Mouse (Mus musculus): ENCODE measurements at regions not wholly inside any gene's neighbourhood (a gene's known extent, or its start where the extent isn't known, plus 50 kb on each side); places are given as distances from the start of the nearest gene placed in this dataset.
A peak's percentile ranks its signal among the peaks of the same experiment; 100 is the strongest.

DNA sequence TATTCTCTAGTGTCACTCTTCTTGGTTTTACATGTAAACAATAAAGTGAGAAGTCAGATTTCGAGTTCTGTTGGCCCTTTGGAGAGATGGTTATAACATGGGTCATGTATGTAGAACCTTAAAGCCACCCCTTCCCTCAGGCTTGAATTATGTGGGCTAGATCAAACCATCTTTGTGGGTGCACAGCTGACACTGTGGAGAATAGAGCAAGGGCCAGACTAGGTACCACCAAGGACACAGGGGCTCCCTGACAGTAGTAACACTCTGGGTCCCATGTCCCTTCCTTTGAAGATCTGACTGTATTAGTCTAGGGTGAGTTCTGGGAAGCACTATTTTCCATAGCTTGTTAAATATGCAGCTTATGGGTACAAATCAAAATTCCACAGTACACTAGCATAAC lies 156.2 kb downstream of the Fam124b start:
- H3K9ac ChIP-seq (replicated peaks), result no peak overlapping the region
- no peak overlapping the region for H3K4me3 ChIP-seq
- no peaks in the 10 kb centered on the region for H3K27me3 ChIP-seq
- 84% methylated on average over 1 of the region's 1 CpGs for WGBS
- H3K9me3 ChIP-seq, result no peaks in the 10 kb centered on the region
- no peaks in the 10 kb centered on the region for H3K4me1 ChIP-seq
- no peaks in the 10 kb centered on the region for H3K36me3 ChIP-seq
- H3K27ac ChIP-seq (replicated peaks), result no peak overlapping the region
- no peak overlapping the region for H3K4me2 ChIP-seq (replicated peaks)
- ATAC-seq (ENCODE audit: low FRiP score, low read depth), result no peak

DNA sequence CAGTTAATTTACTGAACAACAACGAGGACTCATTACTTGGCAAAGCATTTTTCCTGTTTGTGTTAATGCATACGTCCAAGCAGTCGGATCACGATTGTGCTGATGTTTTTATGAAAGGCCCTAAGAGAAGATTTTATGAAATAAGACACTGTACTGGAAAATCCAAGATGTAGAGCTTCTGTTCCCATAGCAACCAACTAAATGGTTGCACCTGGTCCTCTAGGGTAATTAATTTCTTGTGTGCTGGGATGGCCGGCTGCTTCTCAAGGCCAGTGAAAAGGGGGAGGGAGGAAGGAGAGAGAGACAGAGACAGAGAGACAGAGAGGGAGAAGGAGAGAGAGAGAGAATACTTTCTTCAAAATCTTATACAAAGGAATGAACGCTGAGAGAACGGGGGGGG lies 156.6 kb downstream of the Fam124b start:
- no peaks in the 10 kb centered on the region for H3K36me3 ChIP-seq
- no peaks in the 10 kb centered on the region for H3K4me1 ChIP-seq
- H3K27ac ChIP-seq (replicated peaks), result no peak overlapping the region
- no peaks in the 10 kb centered on the region for H3K27me3 ChIP-seq
- no peak for ATAC-seq (ENCODE audit: low FRiP score, low read depth)
- 82% methylated on average over 7 of the region's 7 CpGs for WGBS
- no peak overlapping the region for H3K9ac ChIP-seq (replicated peaks)
- no peaks in the 10 kb centered on the region for H3K9me3 ChIP-seq
- H3K4me3 ChIP-seq, result no peak overlapping the region
- H3K4me2 ChIP-seq (replicated peaks), result no peak overlapping the region

DNA sequence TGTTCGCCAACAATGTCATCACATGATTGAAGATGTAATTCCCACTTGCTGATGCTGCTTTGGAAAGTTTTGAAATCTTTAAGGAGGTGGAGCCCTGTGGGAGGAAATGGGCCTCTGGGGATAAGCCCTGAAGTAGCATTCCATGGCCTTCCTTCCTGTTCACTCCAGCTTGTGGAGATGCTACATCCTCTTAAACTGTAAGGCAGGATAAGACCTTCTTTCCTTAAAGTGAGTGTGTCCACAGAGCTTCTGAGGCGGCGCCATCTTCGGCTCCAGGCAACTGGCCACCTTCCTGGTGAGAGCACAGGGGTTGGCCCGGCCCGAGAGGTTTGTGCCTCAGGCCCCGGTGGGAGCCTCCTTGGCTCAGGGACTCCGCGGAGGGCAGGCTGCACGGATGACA lies 173.1 kb downstream of the Fam124b start:
- Histone ChIP-seq H3K27me3 (no peaks in the 10 kb centered on the region), H3K4me1 (no peaks in the 10 kb centered on the region), H3K9ac (replicated peaks) (no peak overlapping the region), H3K4me2 (replicated peaks) (no peak overlapping the region), H3K4me3 (no peak overlapping the region), H3K27ac (replicated peaks) (no peak overlapping the region), H3K9me3 (no peaks in the 10 kb centered on the region), H3K36me3 (no peaks in the 10 kb centered on the region)
- ATAC-seq (ENCODE audit: low FRiP score, low read depth), result no peak
- WGBS, result 94% methylated on average over 10 of the region's 10 CpGs

DNA sequence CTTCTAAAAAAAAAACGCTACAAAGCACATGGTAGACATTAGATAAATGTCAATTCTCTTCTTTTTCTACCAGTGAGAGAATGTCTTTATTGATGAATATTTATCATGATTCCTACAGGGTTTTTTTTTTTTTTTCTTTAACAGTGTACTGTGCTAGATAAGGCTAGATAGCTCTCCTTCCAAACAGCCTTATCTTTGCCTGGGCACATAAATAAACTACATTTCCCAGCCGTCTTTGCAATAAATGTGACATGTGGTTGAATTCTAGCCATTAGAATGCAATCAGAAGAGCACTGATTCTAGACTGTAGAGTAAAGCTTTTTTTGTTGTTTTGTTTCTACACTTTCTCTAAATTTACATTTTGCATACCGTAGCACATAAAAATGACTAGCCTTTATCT lies 177.9 kb downstream of the Fam124b start:
- Histone ChIP-seq H3K27ac (replicated peaks) (no peak overlapping the region), H3K27me3 (no peaks in the 10 kb centered on the region), H3K36me3 (no peaks in the 10 kb centered on the region), H3K9me3 (no peaks in the 10 kb centered on the region), H3K4me2 (replicated peaks) (no peak overlapping the region), H3K4me1 (no peaks in the 10 kb centered on the region), H3K9ac (replicated peaks) (no peak overlapping the region), H3K4me3 (no peak overlapping the region)
- 84% methylated on average over 3 of the region's 3 CpGs for WGBS
- no peak for ATAC-seq (ENCODE audit: low FRiP score, low read depth)

DNA sequence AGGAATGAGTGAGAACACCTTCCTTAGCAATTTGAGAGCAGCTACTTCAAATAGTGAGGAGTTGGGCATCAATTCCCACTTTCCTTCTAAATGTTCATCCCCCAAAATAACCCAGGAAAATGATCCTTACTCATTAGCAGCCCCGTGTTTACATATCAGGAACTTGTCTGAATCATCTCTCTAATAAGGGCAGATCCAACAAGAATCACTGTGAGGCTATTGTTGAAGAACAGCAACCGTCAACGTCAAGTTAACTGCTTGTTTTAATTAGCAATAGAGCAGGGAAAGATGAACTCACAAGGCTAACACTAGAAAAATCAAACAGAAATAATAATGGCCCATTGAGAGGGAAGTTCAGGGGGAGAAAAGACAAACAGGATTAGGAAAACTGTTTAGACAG lies 178.4 kb downstream of the Fam124b start:
- H3K36me3 ChIP-seq, result no peaks in the 10 kb centered on the region
- no peaks in the 10 kb centered on the region for H3K4me1 ChIP-seq
- H3K27ac ChIP-seq (replicated peaks), result no peak overlapping the region
- H3K9me3 ChIP-seq, result no peaks in the 10 kb centered on the region
- no peaks in the 10 kb centered on the region for H3K27me3 ChIP-seq
- H3K9ac ChIP-seq (replicated peaks), result no peak overlapping the region
- no peak for ATAC-seq (ENCODE audit: low FRiP score, low read depth)
- H3K4me2 ChIP-seq (replicated peaks), result no peak overlapping the region
- no peak overlapping the region for H3K4me3 ChIP-seq
- WGBS, result 60% methylated on average over 3 of the region's 3 CpGs

DNA sequence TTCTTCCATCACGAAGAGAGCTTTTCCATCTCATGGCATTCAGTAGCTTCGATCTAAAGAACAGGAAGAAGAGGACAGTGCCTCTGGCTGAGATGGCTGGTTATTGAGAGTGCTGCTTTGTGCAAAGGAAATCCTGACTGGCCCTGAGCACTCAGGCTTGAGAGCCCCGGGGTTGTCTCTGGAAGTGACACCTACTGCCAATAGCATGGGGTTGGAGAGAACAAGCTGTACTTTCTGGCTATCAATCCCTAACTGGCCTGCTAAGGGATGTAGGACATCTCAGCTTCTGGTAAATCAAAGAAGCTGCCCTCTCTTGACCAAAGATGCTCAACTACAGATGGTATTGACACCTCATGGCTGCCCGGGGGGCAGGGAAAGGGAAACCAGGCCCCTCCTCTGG lies 178.2 kb upstream of the Serpine2 start:
- no peaks in the 10 kb centered on the region for H3K9me3 ChIP-seq
- ATAC-seq (ENCODE audit: low FRiP score, low read depth), result no peak
- no peak overlapping the region for H3K27ac ChIP-seq (replicated peaks)
- no peak overlapping the region for H3K4me3 ChIP-seq
- no peak overlapping the region for H3K9ac ChIP-seq (replicated peaks)
- WGBS, result 77% methylated on average over 4 of the region's 4 CpGs
- no peaks in the 10 kb centered on the region for H3K36me3 ChIP-seq
- no peaks in the 10 kb centered on the region for H3K4me1 ChIP-seq
- no peaks in the 10 kb centered on the region for H3K27me3 ChIP-seq
- H3K4me2 ChIP-seq (replicated peaks), result no peak overlapping the region

DNA sequence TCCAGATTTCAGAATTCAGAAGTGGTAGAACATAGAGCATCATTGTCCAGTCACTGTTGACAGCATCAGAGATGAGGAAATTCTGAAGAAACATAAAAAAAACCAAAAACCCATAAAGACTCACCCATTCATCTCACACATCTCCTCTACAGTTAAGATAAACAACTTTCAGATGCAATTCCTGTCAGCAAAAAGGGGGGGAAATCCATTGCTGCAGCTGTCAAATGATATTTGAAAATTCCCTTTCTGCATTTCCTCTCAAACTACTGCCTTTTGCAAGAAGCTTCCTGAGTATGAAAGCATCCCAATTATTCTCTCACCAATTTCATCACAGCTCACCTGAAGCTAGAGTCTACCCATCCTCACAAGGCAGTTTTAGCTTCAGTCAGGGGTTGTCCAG lies 177.1 kb upstream of the Serpine2 start:
- Histone ChIP-seq H3K27me3 (no peaks in the 10 kb centered on the region), H3K4me3 (no peak overlapping the region), H3K9ac (replicated peaks) (no peak overlapping the region), H3K4me1 (peaks cover 8% of the 10 kb centered on the region), H3K9me3 (no peaks in the 10 kb centered on the region), H3K4me2 (replicated peaks) (no peak overlapping the region), H3K27ac (replicated peaks) (no peak overlapping the region), H3K36me3 (no peaks in the 10 kb centered on the region)
- ATAC-seq (ENCODE audit: low FRiP score, low read depth), result no peak

DNA sequence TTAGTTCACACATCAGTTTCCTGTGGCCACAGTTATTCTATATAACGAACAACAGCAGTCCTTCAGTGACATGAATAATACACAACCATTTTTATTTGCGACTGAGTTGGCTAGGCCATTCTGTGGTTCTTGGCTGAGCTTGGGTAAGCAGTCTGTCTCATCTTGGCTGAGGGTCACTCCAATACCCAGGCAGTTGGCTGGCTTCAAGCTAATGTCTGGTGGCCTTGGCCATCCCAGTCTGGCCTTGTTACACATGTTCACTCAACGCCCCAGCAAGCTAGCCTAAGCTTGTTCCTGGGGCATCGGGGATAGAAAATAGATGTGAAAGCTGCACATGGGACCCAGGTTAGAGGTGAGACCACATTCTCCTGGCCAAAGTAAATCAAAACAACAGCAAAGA lies 175.5 kb upstream of the Serpine2 start:
- peaks cover 18% of the 10 kb centered on the region for H3K4me1 ChIP-seq
- 91% methylated on average over 4 of the region's 4 CpGs for WGBS
- no peaks in the 10 kb centered on the region for H3K27me3 ChIP-seq
- no peak overlapping the region for H3K4me3 ChIP-seq
- ATAC-seq (ENCODE audit: low FRiP score, low read depth), result no peak
- no peak overlapping the region for H3K27ac ChIP-seq (replicated peaks)
- no peaks in the 10 kb centered on the region for H3K9me3 ChIP-seq
- no peak overlapping the region for H3K4me2 ChIP-seq (replicated peaks)
- H3K36me3 ChIP-seq, result no peaks in the 10 kb centered on the region
- no peak overlapping the region for H3K9ac ChIP-seq (replicated peaks)

DNA sequence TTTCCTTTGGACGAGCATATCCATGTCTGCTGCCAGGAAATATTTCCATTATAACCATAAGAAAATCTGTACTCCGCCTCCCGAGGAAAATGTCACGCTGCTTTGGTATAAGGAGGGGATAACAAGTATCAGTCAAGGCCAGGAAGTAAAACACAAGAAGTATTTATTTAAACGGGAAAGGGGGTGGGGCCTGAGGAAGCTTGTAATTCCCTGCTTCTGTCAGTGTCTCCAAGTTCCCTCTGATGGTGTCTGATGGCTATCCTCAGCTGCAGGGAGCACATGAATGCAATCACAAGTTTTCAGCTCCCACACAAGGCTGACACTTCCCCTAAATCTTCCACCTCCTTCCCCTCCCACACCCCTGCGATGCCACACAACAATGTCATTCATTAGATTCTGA lies 172.5 kb upstream of the Serpine2 start:
- H3K27ac ChIP-seq (replicated peaks), result 0 out of 2 replicates have a peak overlapping the region, but pooled peaks have one; percentile 10
- H3K4me3 ChIP-seq, result no peak overlapping the region
- no peak overlapping the region for H3K4me2 ChIP-seq (replicated peaks)
- no peaks in the 10 kb centered on the region for H3K27me3 ChIP-seq
- H3K4me1 ChIP-seq, result peaks cover 18% of the 10 kb centered on the region
- WGBS, result 59% methylated on average over 6 of the region's 6 CpGs
- no peaks in the 10 kb centered on the region for H3K9me3 ChIP-seq
- no peak for ATAC-seq (ENCODE audit: low FRiP score, low read depth)
- H3K9ac ChIP-seq (replicated peaks), result no peak overlapping the region
- H3K36me3 ChIP-seq, result no peaks in the 10 kb centered on the region

DNA sequence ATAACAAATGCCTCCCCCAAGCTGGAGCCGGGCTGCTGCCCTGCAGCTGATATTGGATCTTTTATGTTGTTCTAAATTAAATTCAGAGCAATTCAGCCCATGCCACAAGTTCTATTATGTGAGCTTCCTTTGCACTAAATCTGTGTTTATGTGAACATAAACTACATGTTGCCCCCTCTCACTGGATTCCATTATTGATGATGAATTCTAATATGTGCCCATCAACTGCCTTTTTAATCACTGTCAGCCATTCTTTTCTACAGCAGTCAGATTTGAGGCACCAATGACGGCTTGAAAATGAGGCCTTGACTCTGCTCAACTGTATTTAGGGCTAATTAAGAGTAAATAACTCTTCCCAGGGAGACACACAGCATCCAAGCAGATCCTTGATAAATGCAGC lies 172.1 kb upstream of the Serpine2 start:
- no peaks in the 10 kb centered on the region for H3K9me3 ChIP-seq
- H3K4me2 ChIP-seq (replicated peaks), result no peak overlapping the region
- 0 out of 2 replicates have a peak overlapping the region, but pooled peaks have one; percentile 10 for H3K27ac ChIP-seq (replicated peaks)
- no peaks in the 10 kb centered on the region for H3K36me3 ChIP-seq
- peaks cover 18% of the 10 kb centered on the region for H3K4me1 ChIP-seq
- no peak for ATAC-seq (ENCODE audit: low FRiP score, low read depth)
- no peaks in the 10 kb centered on the region for H3K27me3 ChIP-seq
- H3K4me3 ChIP-seq, result no peak overlapping the region
- H3K9ac ChIP-seq (replicated peaks), result no peak overlapping the region
- 18% methylated on average over 2 of the region's 2 CpGs for WGBS

DNA sequence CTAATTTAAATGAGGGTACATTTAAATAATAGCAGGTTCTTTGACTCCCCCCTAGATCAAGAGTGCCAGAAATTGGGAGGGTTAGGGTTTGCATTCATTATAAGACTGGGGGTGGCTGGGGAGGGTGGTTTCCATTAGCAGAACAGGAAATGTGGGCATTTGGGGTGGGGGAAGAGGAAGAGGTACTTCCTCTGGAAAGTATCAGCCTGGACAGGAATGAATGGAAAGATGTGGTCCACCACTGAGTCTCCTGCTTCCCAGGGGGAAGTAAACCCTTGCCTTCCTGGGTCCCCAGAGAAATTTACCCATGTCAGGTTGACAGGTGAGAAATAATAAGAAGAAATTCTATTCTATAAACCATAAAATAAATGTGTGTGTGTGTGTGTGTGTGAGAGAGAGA lies 171.5 kb upstream of the Serpine2 start:
- ATAC-seq (ENCODE audit: low FRiP score, low read depth), result peak; percentile 34; the same call in 1 of the 2 replicates
- Histone ChIP-seq H3K4me2 (replicated peaks) (no peak overlapping the region), H3K4me3 (no peak overlapping the region), H3K4me1 (peaks cover 18% of the 10 kb centered on the region), H3K9ac (replicated peaks) (no peak overlapping the region), H3K9me3 (no peaks in the 10 kb centered on the region), H3K36me3 (no peaks in the 10 kb centered on the region), H3K27me3 (no peaks in the 10 kb centered on the region), H3K27ac (replicated peaks) (no peak overlapping the region)

DNA sequence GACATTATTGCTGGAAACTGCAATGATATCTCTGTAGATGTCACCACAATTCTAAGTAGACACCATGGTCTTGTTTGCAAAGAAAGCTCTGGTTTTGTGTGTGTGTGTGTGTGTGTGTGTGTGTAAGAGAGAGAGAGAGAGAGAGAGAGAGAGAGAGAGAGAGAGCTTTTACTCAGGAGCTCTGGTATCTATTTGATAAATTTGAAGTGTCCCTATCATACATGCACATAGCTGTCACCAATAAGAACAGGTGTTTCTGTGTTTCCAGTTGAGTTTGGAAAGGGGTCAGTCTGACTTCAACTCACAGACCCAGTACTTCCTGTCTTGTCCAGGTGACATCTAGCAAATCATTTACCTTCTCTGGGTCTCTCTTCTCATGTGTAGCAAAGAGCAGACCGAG lies 169.7 kb upstream of the Serpine2 start:
- Histone ChIP-seq H3K9ac (replicated peaks) (no peak overlapping the region), H3K4me1 (peaks cover 18% of the 10 kb centered on the region), H3K36me3 (no peaks in the 10 kb centered on the region), H3K9me3 (no peaks in the 10 kb centered on the region), H3K4me2 (replicated peaks) (no peak overlapping the region), H3K27me3 (no peaks in the 10 kb centered on the region), H3K27ac (replicated peaks) (no peak overlapping the region), H3K4me3 (no peak overlapping the region)
- no peak for ATAC-seq (ENCODE audit: low FRiP score, low read depth)
- WGBS, result 96% methylated on average over 1 of the region's 1 CpGs

DNA sequence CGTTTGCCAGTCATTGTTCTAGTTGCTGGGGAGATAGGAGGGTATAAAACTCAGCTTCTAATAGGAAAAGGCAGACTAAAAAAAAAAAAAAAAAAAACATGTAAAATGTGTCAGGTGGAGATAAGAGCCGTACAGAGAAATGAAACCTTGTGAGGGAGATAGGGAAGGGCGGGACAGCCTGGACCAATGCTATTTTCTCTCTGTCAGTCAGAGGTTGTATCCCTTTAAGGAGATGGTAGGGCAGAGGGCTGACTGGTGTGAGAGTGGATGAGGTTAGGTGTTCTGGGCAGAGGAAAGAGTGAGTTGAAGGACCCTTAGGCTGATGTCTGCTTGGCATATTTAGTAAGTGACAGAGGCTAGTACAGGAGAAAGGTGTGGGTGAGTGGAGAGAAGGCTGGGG lies 169.2 kb upstream of the Serpine2 start:
- 84% methylated on average over 3 of the region's 3 CpGs for WGBS
- Histone ChIP-seq H3K9ac (replicated peaks) (no peak overlapping the region), H3K27me3 (no peaks in the 10 kb centered on the region), H3K36me3 (no peaks in the 10 kb centered on the region), H3K4me2 (replicated peaks) (no peak overlapping the region), H3K4me1 (peaks cover 18% of the 10 kb centered on the region), H3K9me3 (no peaks in the 10 kb centered on the region), H3K4me3 (no peak overlapping the region), H3K27ac (replicated peaks) (no peak overlapping the region)
- ATAC-seq (ENCODE audit: low FRiP score, low read depth), result no peak

All from midbrain, embryonic 12.5 days (tissue).